Mouse (Mus musculus) left cerebral cortex, postnatal 10 days (tissue): ENCODE data around the gene Tymp. TPM values are rescaled to one million over a fixed set of nuclear protein-coding genes. Genes with fewer than 3 reads are reported as not detected.

Source experiments
- DNase-seq, 2 experiments: peaks; one replicate each; pipeline ENCODE4 v3.0.0; 2021 to 2022; ENCODE audit warnings: low spot score in 2 of 2, mixed read lengths in 1 of 2; ENCODE audit errors: extremely low spot score in 1 of 2
- intact Hi-C: fragments of 180-260 bp; cut with DNase I; formaldehyde crosslinking; loops from one replicate; pipeline ENCODE4 v1.15.1; 2025
- total RNA-seq, 2 experiments: library from RNA; stranded (reverse); gene quantifications; 2 replicates each; pipeline ENCODE4 v1.2.3; 2021

Gene Tymp
- total RNA-seq, 2 experiments from 2014 or later: 1.2 to 1.6 TPM

DNA sequence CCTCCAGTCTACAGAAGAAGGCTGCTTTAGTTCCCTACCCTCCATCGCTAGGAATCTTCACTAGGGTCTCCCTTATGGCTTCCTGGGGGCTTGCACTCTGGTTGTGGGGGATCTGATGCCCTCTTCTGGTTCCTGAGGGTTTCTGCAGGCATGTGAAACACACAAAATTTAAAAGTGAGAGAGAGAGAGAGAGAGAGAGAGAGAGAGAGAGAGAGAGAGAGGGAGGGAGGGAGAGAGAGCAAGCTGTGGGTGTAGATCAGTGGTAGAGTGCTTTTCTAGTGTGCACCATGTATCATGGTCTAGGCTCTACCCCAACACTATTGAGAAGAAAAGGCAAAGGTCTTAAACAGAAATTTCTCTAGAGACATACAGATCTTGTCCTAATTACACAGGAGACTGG, 35.2 kb downstream of the Tymp start:
- intact Hi-C loops: no loop called here
- no peak for DNase-seq

DNA sequence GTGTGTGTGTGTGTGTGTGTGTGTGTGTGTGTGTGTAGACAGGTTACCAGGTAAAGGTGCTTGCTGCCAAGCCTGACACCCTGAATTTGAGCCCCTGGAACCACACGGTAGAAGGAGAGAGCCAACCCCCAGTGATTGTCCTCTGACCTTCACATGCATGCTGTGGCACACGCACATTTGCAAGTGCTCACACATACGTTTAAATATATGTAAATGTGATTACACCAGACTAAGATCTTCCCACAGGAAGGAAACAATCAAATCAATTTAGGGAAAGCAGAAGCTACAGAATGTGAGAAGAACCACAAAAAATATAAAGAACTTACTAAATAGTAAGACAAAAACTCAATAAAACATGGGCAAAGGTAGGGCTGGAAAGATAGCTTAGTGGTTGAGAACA, 36.7 kb downstream of the Tymp start:
- intact Hi-C loops: no loop called here
- DNase-seq: no peak

DNA sequence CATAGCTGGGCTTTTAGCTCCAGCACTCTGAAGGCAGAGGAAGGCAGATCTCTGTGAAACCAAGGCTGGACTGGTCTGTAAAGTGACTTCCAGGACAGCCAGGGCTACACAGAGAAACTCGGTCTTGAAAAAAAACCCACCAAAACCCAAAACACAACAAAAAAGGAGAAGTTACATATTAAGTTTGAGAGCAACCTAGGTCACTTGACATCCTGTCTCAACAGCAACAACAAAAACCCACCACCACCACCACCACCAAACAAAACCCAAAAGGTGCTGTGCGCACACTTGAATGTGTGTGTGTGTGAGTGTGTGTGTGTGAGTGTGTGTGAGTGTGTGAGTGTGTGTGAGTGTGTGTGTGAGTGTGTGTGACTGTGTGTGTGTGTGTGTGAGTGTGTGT, 37.1 kb downstream of the Tymp start:
- DNase-seq: no peak
- intact Hi-C loops: no loop called here

DNA sequence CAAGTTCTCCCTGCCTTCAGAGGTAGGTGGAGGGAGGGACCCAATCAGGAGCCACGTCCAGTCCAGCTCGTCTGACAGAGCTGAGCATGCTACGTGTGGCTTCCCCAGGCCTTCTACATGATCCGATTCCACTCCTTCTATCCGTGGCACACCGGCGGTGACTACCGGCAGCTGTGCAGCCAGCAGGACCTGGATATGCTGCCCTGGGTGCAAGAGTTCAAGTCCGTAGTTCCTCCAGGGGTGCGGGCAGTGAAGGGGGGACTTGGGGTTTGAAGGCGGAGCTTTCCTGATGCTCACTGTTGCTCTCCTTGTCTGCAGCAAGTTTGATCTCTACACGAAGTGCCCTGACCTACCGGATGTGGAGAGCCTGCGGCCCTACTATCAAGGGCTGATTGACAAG, 40.4 kb downstream of the Tymp start:
- DNase-seq: no peak
- intact Hi-C loops: no loop called here

DNA sequence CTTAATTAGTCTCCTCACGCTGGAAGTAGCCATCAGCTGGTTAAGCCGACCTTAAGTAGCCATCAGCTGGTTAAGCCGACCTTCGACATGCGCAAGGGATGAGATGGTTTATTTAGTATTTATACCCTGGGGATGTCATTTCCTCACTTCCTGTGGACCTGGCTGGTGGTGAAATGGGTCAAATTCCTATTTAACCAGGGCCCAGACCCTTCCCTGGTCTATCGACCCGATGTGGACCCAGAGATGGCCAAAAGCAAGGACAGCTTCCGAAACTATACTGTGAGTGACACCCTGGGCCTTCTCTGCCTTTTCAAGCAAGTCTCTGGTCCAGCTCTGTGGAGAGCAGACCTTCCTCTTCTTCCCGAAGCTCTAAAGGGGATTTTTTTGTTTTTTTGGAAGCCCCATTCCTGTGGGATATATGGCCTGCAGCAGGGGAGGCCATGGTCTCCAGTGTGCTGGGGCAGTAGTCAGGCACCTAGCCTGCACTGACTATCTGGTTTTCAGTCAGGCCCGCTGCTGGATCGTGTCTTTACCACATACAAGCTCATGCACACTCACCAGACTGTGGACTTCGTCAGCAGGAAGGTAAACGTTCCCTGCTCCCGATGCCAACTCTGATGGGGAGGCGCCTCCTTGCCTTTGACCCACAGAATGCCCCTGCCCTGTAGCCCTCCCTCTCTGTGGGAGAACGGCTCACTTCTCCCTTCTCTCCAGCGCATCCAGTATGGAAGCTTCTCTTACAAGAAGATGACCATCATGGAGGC, 41.9 kb downstream of the Tymp start:
- DNase-seq: no peak
- intact Hi-C loops: no loop called here

DNA sequence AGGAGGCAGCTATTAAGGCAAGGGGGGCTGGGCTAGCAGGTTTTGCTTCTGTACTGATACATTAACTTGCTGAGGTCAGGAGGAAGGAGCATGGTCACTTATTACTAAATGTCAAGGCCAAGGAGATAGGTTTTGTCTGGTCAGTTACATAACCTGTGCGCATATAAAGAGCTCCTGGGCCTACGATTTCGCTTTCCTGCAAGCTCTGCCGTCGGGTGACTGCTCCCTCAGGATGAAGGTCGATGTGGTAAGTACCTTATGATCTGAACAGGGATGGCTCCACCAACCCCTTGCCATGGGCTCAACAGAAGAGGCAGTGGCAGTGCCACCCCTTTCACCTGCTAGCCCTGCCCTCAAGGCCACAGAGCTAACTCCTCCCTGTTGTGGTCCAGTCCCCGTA, 42.6 kb downstream of the Tymp start, which contains the start of gene Miox:
TSS of gene Miox (plus strand) at position 128 of the 400 bp plus-strand sequence.
- intact Hi-C loops: no loop called here
- DNase-seq: no peak

DNA sequence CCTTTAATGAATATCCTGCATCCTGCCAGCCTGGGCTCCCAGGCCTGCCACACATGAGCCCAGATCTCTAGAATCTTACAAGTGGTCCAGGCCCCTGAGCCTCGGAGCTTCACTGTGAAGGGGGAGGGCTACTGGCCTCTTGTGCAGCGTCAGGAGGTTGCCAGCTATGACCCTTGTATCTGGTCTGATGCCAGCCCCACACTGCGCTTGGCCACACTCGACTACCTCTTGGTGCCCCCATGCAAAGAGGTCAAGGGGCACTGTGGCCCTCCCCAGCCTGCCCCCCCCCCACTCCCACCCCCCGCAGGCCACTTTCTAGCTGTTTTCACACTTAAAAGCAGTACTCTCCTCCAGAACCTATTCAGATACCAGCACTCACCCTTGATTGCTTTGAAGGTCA, 50.4 kb downstream of the Tymp start:
- DNase-seq: no peak
- intact Hi-C loops: no loop called here

DNA sequence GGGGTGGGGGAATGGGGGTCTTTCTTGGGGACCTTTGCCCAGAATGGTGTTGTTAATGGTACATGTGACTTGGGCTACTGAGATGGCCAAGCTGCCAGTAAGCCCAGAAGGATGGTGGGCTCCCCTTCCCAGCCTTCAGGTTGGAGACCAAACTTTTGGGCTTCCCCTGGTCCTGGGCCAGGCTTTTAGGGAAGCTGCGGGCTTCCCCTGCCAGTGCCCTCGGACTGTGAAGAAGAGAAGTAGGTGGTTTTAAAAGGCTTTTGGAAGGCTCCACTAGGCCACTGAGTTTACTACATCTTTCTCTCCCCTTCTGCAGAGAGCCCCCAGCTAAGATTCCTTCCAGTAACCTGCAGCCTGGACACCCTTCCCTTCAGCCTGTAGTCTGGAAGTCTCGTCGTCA, 53.2 kb downstream of the Tymp start:
- intact Hi-C loops: no loop called here
- no peak for DNase-seq

DNA sequence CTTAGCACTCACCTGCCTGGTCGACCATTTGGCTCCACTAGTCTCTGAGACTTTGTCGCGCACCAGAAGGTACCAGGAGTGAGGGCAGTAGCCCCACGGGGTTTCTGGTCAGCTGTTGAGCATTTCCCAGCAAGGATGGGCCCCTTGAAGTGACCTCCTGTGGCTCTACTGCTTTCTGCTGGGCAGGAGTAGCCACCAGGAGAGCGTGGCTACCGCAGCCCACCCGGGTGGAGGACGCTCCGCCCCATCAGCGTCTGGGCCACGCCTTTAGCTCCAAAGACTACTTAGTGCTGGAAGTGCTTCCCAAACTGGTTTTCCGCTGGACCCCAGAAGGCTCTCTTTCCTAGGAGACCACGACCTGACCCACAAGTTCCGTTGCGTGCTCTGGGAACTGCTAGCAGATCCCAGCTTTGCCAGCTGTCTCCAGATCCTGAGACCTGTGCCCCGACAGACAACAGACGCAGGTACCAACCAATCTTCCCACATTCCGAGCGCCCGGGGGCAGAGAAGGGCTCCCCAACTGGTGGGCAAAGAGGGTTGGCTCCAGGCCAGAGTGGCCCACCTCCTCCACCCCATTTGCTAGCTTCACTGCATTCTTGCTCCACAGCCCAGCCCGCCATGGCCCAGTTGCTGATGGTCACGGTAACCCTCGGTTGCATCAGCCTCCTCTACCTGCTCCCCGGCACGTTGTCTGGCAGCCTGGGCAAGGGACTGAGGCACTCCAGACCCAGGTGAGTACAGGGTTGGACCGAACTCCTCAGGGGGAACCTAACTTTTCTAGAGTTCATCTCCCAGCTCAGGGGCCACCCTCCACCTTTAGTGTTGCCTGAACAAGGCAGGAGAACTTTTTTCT, 53.9 kb downstream of the Tymp start, which contains the start of gene Adm2:
TSS of gene Adm2 (plus strand) at position 51 of the 853 bp plus-strand sequence.
- no peak for DNase-seq
- intact Hi-C loops: no loop called here

Other genes with a start within 250 kb of the Tymp start
- gene Hdac10, start 248.3 kb downstream of the Tymp start, total RNA-seq: 10 to 100 TPM; 18.1 to 19.3 TPM
- 1 to 10 TPM; 5.0 to 5.3 TPM for gene Mapk12, start 236.3 kb downstream of the Tymp start, total RNA-seq
- 10 to 100 TPM; 24.7 to 28.2 TPM for gene Mapk11, start 227.4 kb downstream of the Tymp start, total RNA-seq
- 10 to 100 TPM; 49.0 to 52.3 TPM for gene Plxnb2, start 196.3 kb downstream of the Tymp start, total RNA-seq
- 10 to 100 TPM; 41.4 to 41.8 TPM for gene Dennd6b, start 180.5 kb downstream of the Tymp start, total RNA-seq
- 100 to 1,000 TPM; 154 to 159 TPM for gene Ppp6r2, start 165.5 kb downstream of the Tymp start, total RNA-seq
- gene Sbf1, start 61.7 kb downstream of the Tymp start, total RNA-seq: 100 to 1,000 TPM; 180 to 205 TPM
- not detected for gene Adm2, start 54.3 kb downstream of the Tymp start, total RNA-seq
- not detected for gene Miox, start 42.6 kb downstream of the Tymp start, total RNA-seq
- gene Lmf2, start 21.4 kb downstream of the Tymp start, total RNA-seq: 10 to 100 TPM; 17.2 to 23.0 TPM
- gene Ncaph2, start 21.3 kb downstream of the Tymp start, total RNA-seq: 10 to 100 TPM; 88.3 to 93.1 TPM
- 10 to 100 TPM; 28.6 to 30.5 TPM for gene Sco2, start 3.2 kb downstream of the Tymp start, total RNA-seq
- gene Odf3b, start 2.2 kb upstream of the Tymp start, total RNA-seq: 1 to 10 TPM in 1 of 2 experiments, under 1 TPM in 1; 0.77 to 1.1 TPM
- not detected for gene Klhdc7b, start 7.9 kb upstream of the Tymp start, total RNA-seq
- not detected for gene Syce3, start 33.5 kb upstream of the Tymp start, total RNA-seq
- 1 to 10 TPM; 2.4 to 2.5 TPM for gene Cpt1b, start 48.8 kb upstream of the Tymp start, total RNA-seq
- 1 to 10 TPM; 1.6 to 2.6 TPM for gene C730034F03Rik, start 52.5 kb upstream of the Tymp start, total RNA-seq
- not detected for gene Gm44502, start 52.7 kb upstream of the Tymp start, total RNA-seq
- gene Chkb, start 52.9 kb upstream of the Tymp start, total RNA-seq: 10 to 100 TPM; 54.3 to 55.5 TPM
- 100 to 1,000 TPM; 189 to 195 TPM for gene Mapk8ip2, start 76.9 kb upstream of the Tymp start, total RNA-seq
- gene Arsa, start 100.4 kb upstream of the Tymp start, total RNA-seq: 10 to 100 TPM; 33.1 to 33.4 TPM
- 100 to 1,000 TPM; 196 to 197 TPM for gene Shank3, start 122.6 kb upstream of the Tymp start, total RNA-seq
- 1 to 10 TPM; 2.0 to 3.0 TPM for gene Acr, start 191.3 kb upstream of the Tymp start, total RNA-seq
- gene Rabl2, start 214.9 kb upstream of the Tymp start, total RNA-seq: 10 to 100 TPM; 36.4 to 39.0 TPM